Mouse (Mus musculus) liver, adult (tissue): ENCODE measurements at regions not wholly inside any gene's neighbourhood (a gene's known extent, or its start where the extent isn't known, plus 50 kb on each side); places are given as distances from the start of the nearest gene placed in this dataset.

ENCODE experiments used
- GATA4 ChIP-seq: IDR thresholded peaks from 2 replicates; pipeline ENCODE4 v1.6.1; 2014; ENCODE audit warnings: mild to moderate bottlenecking, low read length; ENCODE audit not compliant: insufficient replicate concordance

DNA sequence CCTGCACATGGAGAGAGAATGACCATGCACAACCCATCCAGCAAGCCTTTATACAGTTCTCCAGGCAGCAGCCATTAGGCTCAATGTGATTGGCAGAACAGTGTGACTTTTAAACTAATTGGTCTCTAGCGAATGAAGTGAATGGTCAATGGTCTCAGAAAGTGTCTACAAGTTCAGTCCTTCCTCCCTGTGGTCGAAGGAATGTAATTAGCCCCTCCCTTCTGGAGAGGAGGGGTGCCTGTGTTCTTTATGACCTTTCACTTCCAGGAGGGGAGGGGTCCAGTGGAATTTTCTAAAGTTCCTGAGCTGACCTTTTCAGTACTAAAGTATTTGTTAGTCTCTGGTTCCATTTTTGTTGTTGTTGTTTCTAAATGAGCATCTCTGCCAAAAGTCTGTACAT, 112.4 kb downstream of the Car2 start:
- no peak for TF ChIP-seq GATA4

DNA sequence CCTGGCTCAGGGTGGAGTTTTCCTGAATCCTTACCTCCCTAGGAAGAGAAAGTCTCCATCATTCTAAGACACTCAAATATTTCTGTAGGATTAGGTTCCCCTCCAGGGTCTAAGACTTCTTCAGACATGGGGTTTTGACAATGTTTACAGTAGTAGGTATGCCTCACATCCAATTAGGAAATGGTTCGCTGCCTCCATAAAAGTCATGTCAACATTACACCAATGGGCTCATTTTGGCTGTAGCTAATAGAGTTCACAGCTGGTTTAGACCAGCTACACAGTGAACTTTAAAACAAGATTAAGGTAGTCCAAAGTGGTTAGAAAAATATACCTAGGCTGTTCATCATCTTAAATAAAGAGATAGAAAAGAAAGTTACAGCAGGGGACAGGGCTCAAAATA, 113.3 kb downstream of the Car2 start:
- TF ChIP-seq GATA4, result no peak

DNA sequence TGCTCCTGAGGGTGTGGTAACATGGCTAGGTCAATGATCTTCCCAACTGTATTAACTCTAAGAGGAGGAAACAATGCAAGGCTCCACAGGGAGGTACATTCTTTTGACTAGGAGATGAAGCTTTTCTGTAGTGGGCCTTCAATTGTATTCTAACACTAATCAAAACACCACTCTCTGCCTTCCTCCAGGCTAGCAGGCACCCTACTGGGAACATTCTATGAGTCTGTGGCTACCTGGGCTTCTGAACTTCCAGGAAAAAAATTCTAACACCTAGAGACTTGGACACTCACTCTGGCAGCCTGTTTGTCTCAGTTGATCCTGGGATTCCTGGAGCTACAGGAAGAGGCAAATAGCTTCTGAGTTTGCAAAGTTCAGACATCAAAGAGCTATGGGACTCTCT, 113.8 kb downstream of the Car2 start:
- TF ChIP-seq GATA4, result no peak

DNA sequence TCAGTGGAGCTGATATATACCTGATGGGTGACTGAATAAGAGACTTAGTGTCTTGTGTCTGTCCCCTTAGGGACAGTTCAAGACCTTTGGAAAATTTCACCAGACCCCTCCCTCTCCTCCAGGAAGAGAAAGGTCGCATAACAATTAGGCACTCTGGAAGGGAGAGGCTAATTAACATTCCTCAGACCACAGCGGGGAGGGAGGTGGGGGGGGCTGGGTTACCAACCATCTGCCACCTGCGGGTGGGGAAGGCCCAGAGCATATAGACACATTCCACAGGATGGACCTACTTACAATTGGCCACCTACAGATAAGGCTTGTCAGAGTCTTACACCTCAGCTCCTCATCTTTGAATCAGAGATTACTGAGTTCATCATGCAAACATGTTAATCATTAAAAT, 114.6 kb downstream of the Car2 start:
- no peak for TF ChIP-seq GATA4

DNA sequence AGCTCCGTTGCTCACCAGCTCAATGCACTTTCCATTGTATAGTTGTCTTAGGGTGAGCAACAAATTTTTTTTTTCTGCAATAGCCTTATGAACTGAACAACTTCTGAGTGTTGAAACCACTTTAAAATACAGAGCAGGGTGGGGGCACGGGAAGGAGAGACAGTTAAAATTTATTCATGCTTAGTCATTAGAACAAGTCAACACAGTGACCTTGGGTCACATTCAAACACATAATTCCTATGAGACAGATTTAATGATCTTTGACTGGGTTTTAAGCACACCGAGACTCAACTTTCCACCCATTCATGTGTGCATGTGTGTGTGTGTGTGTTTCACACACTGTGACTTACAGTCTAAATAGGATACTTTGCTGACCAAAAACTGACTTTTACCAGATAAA, 121.7 kb downstream of the Car2 start:
- TF ChIP-seq GATA4, result no peak

DNA sequence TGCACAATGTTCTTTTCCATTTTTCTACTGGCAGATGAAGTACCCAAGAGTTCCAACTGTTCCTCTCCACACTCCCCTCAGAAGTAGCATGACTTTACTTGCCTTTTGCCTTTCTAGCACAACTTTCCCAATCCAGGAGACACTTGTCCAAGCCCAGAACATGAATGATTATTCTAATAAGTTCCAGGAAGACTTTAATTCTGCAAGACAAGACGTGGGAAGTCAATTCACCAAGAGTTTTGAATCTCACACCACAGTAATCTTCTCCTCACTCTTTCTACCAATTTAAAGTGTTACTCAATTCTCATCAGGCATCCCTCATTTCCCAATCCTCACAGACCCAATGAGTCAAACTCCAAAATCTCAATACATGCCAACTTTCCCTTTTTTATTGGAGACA, 122.4 kb downstream of the Car2 start:
- no peak for TF ChIP-seq GATA4

DNA sequence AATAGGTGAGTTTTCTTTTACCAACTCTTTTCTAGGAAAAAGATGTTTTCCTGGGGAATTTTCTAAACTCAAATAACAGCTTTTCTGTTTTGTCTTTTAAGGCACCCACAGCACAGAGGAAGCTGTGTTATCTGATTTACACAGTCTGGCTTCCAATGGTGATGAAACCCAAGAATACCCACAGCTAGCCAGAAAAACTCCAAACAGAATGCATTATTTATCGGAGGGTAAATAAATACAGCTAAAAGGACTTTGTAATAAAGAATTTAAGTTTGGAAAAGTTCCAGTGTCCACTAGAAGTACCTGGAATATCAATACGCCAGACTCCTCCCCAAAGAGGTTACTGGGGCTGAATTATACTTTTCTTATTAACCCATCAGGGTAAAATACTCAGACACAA, 123.7 kb downstream of the Car2 start:
- TF ChIP-seq GATA4, result no peak

DNA sequence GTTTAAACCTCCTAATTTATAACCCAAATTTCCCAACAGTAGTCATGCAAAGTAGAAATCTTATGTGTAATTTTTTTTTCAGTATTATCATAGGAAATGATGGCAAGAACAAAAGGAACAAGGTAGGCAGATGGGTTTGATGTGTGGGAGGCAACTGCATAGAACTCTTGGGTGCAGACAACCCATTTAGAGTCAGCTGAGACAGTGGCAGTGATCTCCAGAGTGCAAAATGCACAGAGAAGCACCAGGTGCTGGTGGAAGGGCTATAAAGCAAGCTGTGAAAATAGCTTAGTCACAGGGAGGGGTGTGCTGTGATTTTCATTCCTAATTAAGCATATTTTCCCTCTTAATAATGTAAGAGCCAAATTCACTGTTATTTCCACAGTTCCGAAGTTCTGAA, 130.5 kb downstream of the Car2 start:
- no peak for TF ChIP-seq GATA4

DNA sequence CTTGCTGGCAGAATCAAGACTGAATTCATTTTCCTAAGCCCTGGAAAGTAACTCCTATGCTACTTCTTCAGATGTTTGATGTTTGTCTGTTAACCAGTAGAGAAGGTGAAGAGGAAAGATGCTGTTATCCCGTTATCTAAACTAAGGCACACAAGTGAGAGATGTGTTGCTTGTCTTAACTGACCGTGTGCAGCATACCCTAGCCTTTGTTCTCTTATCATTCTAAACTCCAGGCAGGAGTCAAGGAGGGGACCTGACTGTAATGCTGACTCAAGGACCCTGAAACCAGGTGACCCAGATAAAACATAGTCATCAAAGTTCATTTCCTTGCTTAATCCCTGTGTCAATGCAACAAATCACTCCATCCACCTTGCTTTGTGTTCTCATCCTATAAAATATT, 136.7 kb downstream of the Car2 start:
- TF ChIP-seq GATA4, result no peak

DNA sequence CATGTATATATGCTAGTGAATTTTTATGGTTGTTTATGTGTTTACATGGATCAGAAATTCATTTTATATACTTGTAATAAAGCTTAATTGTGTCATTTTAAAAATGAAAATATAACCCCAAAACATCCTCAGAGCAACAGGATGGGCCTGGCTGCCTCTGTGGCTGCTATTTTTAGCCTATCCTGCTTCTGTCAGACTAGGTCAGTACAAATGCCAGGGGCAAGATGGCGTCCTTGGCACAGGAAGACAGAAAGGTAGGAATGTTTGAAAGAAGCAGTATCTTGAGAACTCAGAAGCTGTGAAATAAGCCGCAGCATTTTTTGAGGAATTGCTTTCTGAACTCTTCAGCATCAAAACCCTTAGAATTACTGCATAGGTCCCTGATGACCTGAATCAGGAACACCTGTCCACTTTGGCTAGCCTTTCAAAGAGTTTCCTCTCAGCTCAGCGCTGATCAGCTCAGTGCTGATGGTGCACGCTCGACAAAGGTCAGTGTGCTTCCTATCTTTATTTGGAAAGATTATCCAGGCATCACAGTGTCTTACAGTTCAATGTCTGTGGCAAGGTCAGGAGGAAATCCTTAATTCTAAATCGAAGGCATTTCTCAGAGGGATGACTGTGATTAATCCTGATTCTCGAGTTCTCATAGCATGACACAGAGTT, 154.9 kb downstream of the Car2 start:
- no peak for TF ChIP-seq GATA4

DNA sequence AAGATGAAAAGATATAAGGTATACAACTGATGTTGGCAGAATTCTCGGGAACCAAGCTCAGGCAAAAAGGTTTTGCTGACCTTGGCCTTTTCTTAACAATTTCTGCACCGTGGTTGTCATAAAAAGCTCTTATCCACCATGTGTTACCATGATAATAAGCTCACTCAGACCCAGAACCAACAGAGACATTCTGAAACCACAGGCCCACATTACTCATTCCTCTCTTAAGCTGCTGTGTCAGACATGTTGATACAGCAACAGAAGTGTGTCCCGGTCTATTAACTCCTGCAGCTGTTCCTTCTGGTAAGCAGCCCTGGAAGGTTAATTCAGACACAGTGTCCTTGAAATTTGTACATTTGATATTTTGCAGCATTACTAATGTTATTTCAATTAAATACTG, 167.9 kb downstream of the Car2 start:
- TF ChIP-seq GATA4, result no peak

DNA sequence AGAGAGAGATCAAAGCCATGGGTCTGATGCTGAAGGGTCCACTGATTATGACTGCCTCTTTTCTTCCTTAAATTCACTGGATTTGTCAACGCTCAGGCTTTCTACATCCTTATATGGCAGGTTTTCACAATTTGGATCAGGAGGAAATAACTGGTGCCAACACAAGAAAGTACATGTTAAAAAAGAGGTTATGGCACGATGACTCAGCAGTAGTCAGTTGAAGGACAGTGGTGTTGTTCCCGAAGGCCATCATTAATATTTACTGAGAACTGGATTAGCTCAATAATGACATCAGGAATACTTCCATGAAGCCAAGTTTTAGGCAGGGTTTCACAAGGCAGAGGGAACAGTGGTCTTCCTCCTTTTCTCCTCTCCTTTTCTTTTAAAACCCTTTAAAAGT, 179.6 kb downstream of the Car2 start:
- TF ChIP-seq GATA4, result no peak

DNA sequence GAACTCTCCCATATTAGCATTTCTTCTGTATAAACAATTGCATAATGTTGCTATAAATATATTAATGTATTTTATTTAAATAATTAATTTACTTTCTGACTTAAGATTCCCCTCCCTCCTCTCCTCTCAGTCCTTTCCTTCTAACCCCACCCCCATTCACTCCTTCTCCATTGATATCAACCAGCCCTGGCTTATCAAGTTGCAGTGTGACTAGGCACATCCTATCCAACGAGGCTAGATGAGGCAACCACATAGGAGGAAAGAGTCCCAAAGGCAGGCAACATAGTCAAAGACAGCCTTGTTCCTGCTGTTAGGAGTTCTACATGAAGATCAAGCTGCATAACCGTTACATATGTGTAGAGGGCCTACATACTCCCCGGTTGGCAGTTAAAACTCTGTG, 182.2 kb downstream of the Car2 start:
- TF ChIP-seq GATA4, result no peak

DNA sequence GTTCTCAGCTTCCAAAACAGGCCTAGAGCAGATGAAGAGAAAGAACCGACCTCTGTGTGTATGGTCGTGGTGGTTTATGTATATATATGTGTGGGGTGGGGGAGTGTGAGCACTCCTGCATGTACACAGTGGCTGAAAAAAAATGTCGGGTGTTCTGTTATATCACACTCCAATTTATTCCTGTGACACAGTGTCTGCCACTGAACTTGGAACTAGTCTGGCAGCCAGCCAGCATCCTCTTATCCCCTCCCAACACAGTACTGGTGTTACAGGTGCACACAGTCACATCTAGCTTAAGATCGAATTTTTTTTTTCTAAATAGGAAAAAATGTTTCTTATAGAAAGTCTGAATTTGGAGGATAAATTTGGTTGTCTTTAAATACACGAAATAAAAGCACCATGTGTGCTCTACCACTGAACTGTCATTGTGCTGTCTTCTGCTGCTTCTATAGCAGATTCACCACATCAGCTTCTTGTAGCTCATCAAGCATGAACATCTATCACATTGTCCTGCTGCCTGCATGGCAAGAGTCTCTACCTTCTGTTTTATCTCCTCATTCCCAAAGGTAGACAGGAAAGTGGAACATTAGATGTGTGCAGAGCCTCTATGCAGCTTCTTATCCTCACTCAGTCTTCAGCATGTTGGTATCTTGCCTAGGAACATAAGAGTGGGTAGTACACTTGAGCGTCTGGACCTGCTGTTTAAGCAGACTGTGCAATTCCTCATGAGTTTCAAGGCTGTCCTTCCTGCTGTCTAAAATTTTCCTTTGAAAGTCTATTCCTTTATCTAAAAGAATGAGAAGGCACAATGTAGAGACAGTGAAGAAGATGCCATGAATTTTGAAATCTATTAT, 185.2 kb downstream of the Car2 start:
- TF ChIP-seq GATA4, result no peak

DNA sequence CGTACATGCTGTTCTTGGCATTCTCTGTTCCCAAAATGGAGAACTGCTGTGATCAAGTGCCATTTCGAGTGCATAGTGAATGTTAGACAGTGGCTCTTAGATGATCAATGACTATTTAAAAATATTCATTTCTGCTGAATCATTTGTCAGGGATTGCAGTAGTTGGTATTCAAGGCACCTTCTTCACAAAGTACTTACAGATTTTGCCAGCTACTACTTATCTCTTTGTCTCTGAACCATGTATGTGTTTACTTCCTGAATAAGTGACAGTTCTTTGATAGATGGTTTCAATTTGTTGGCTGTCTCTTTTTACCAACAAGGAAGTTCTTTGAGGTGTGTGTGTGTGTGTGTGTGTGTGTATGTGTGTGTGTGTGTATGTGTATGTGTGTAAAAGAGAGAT, 187.3 kb downstream of the Car2 start:
- no peak for TF ChIP-seq GATA4

DNA sequence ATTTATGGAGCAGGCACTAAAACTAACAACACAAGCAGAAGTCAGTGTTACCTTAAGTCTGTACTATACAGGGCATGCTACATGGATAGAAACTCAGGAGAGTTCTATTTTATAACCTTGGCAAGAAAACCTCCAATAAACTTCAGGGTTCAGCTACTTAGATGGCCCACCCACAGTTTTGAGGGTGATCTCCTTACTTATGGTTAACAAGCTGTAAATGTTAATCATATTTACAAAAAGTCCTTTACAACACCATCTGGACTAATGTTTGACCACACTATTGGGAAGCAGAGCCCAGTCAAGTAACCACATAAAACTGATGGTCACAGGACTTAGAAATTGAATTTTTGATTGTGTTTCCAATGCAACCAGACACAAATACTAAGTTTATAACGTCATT, 187.8 kb downstream of the Car2 start:
- TF ChIP-seq GATA4, result no peak

DNA sequence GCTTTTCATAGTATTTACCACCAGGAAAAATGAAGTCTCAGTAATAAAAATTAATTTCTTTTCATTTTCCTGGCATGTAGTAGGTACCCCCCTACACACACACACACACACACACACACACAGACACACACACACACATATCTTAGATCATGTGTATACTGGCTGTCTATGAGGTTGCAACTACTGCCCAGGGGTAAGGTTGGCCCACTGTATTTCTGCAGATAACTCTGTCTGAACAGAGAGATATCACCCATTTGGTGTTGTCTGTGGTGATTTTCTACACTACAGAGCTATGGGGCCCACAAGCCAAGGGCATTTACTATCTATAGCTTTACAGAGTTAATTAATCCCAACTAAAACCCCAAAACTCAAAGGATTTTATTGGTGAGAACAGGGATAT, 188.9 kb downstream of the Car2 start:
- TF ChIP-seq GATA4, result no peak
